Comparison of ENCODE assay signal across 1 mouse cellular context in genomic region chr9:62819910-62820309, GRCm38 (mm10). TPM values are rescaled to one million over a fixed set of nuclear protein-coding genes. Genes with fewer than 3 reads are reported as not detected.
"Had no signal": no experiment of that assay in that cellular context is flagged by ENCODE, and none has a peak within 500 bp of the region (broad histone marks: within the 10 kb centered on the region; RNA-seq: fewer than 3 reads in every experiment).

No protein-coding gene starts in this region.

RNA-seq across cellular contexts. Expression of gene Calml4, which starts 38.0 kb away (rescaled TPM):
- polyA plus RNA-seq: erythroblast, embryonic 14.5 days had no signal
